Mouse (Mus musculus) liver, postnatal 0 days (tissue): ENCODE measurements around the gene Glp1r.

Source experiments
- CTCF ChIP-seq: sonication (generic); IDR thresholded peaks from 2 replicates; pipeline ENCODE4 v1.5.1; 2016; ENCODE audit warnings: antibody characterized with exemption, low read depth
- EP300 ChIP-seq: IDR thresholded peaks from 2 replicates; pipeline ENCODE4 v1.6.1; 2016; ENCODE audit warnings: antibody characterized with exemption, low read depth, mild to moderate bottlenecking

GRCm38 (mm10) chr17:30892086-30892485 lies 9.5 kb upstream of the Glp1r start:
- TF ChIP-seq CTCF (no peak), EP300 (no peak)
